Mouse (Mus musculus) intestine, embryonic 14.5 days (tissue): ENCODE results near the gene Cdc45. TPM values are rescaled to one million over a fixed set of nuclear protein-coding genes. Genes with fewer than 3 reads are reported as not detected.

Source experiments
- ATAC-seq: fragments of 200-750 bp; cut with Nextera tagmentation; replicated peaks from 2 replicates; pipeline ENCODE4 v1.8.0; 2017; ENCODE audit warnings: low read depth, moderate number of reproducible peaks, moderate TSS enrichment, moderate library complexity; ENCODE audit not compliant: low FRiP score, low TSS enrichment
- DNase-seq: peaks from one replicate; pipeline ENCODE4 v3.0.0-alpha.2; 2018; ENCODE audit warnings: low spot score
- H3K27ac ChIP-seq: fragments of 300-500 bp; sonication (generic); 2 replicates; pipeline ENCODE4 v1.5.1; 2014; ENCODE audit warnings: low read depth, mild to moderate bottlenecking, control low read depth
- H3K27me3 ChIP-seq: fragments of 300-500 bp; sonication (generic); replicated peaks from 2 replicates; pipeline ENCODE4 v1.6.1; 2014; ENCODE audit warnings: low read length, control low read depth; ENCODE audit not compliant: control insufficient read depth, insufficient read depth
- H3K36me3 ChIP-seq: fragments of 300-500 bp; sonication (generic); 2 replicates; pipeline ENCODE4 v1.6.1; 2014; ENCODE audit warnings: low read length, control low read depth; ENCODE audit not compliant: control insufficient read depth, insufficient read depth
- H3K4me1 ChIP-seq: fragments of 300-500 bp; sonication (generic); replicated peaks from 2 replicates; pipeline ENCODE4 v1.6.1; 2014; ENCODE audit warnings: low read length, control low read depth, mixed read lengths; ENCODE audit not compliant: control insufficient read depth, insufficient read depth
- H3K4me2 ChIP-seq: fragments of 300-500 bp; sonication (generic); 2 replicates; pipeline ENCODE4 v1.6.1; 2014; ENCODE audit warnings: low read length
- H3K4me3 ChIP-seq: fragments of 300-500 bp; sonication (generic); 2 replicates; pipeline ENCODE4 v1.5.1; 2014; ENCODE audit warnings: low read depth, low read length, control low read depth, mixed read lengths
- H3K9ac ChIP-seq: fragments of 300-500 bp; sonication (generic); 2 replicates; pipeline ENCODE4 v1.6.1; 2014; ENCODE audit warnings: mild to moderate bottlenecking, low read length
- H3K9me3 ChIP-seq: fragments of 300-500 bp; sonication (generic); 2 replicates; pipeline ENCODE4 v1.6.1; 2016; ENCODE audit warnings: low read length, control low read depth; ENCODE audit not compliant: control insufficient read depth
- WGBS: fragments of 180-500 bp; shearing (Covaris S2); extraction: QIAGEN DNeasy Blood & Tissue Kit; methylation state at CpG from one replicate; pipeline ENCODE4 v1.1.7; 2014; 5-methylcytosine and 5-hydroxymethylcytosine counted together
- polyA plus RNA-seq: library from polyadenylated mRNA; unstranded; fragments of >200 nt; fragmentation: Nextera tagmentation; extraction: Ambion mirVana; gene quantifications from 2 replicates; pipeline ENCODE4 v1.2.1, GENCODE M21; 2014

The Cdc45 gene
- polyA plus RNA-seq, 1 experiment from 2014 or later = 48.0 TPM

GRCm38 (mm10) chr16:18761734-18762133, 50.1 kb downstream of the Cdc45 start:
- DNase-seq (no peak), ATAC-seq (no peak)
- H3K27me3 ChIP-seq = no peaks in the 10 kb centered on the region
- H3K27ac ChIP-seq = no peak overlapping the region
- H3K9ac ChIP-seq = no peak overlapping the region
- WGBS = 85% methylated on average over 4 of the region's 4 CpGs
- no peaks in the 10 kb centered on the region for H3K9me3 ChIP-seq
- no peaks in the 10 kb centered on the region for H3K36me3 ChIP-seq
- H3K4me3 ChIP-seq = no peak overlapping the region
- H3K4me2 ChIP-seq = no peak overlapping the region
- H3K4me1 ChIP-seq = no peaks in the 10 kb centered on the region

GRCm38 (mm10) chr16:18751885-18752499, 59.8 kb downstream of the Cdc45 start:
- no peak overlapping the region for H3K4me3 ChIP-seq
- ATAC-seq = no peak
- no peak for DNase-seq
- no peaks in the 10 kb centered on the region for H3K9me3 ChIP-seq
- no peak overlapping the region for H3K9ac ChIP-seq
- WGBS = 79% methylated on average over 10 of the region's 10 CpGs
- no peaks in the 10 kb centered on the region for H3K27me3 ChIP-seq
- H3K36me3 ChIP-seq = no peaks in the 10 kb centered on the region
- H3K4me2 ChIP-seq = no peak overlapping the region
- no peak overlapping the region for H3K27ac ChIP-seq
- no peaks in the 10 kb centered on the region for H3K4me1 ChIP-seq

GRCm38 (mm10) chr16:18751101-18751500, 60.7 kb downstream of the Cdc45 start:
- no peak for ATAC-seq
- no peak overlapping the region for H3K4me2 ChIP-seq
- H3K27ac ChIP-seq = no peak overlapping the region
- no peaks in the 10 kb centered on the region for H3K36me3 ChIP-seq
- DNase-seq = no peak
- no peak overlapping the region for H3K4me3 ChIP-seq
- H3K9me3 ChIP-seq = no peaks in the 10 kb centered on the region
- WGBS = 68% methylated on average over 11 of the region's 11 CpGs
- H3K9ac ChIP-seq = no peak overlapping the region
- H3K27me3 ChIP-seq = no peaks in the 10 kb centered on the region
- no peaks in the 10 kb centered on the region for H3K4me1 ChIP-seq

GRCm38 (mm10) chr16:18746268-18747122, 65.3 kb downstream of the Cdc45 start:
- 69% methylated on average over 20 of the region's 20 CpGs for WGBS
- H3K4me1 ChIP-seq = no peaks in the 10 kb centered on the region
- H3K9ac ChIP-seq = no peak overlapping the region
- H3K9me3 ChIP-seq = no peaks in the 10 kb centered on the region
- DNase-seq (no peak), ATAC-seq (no peak)
- H3K4me3 ChIP-seq = no peak overlapping the region
- no peak overlapping the region for H3K27ac ChIP-seq
- no peaks in the 10 kb centered on the region for H3K27me3 ChIP-seq
- H3K4me2 ChIP-seq = no peak overlapping the region
- H3K36me3 ChIP-seq = no peaks in the 10 kb centered on the region

- no peak for DNase-seq
Observed at GRCm38 (mm10) chr16:18738303-18738702, 73.5 kb downstream of the Cdc45 start.

GRCm38 (mm10) chr16:18733100-18733956, 78.5 kb downstream of the Cdc45 start:
- H3K36me3 ChIP-seq = no peaks in the 10 kb centered on the region
- ATAC-seq (peak; percentile 23; the same call in 1 of the 2 replicates), DNase-seq (no peak)
- peak overlapping the region; percentile 36 for H3K4me2 ChIP-seq
- H3K9ac ChIP-seq = no peak overlapping the region
- H3K27me3 ChIP-seq = no peaks in the 10 kb centered on the region
- H3K9me3 ChIP-seq = no peaks in the 10 kb centered on the region
- WGBS = 33% methylated on average over 20 of the region's 20 CpGs
- no peak overlapping the region for H3K4me3 ChIP-seq
- H3K4me1 ChIP-seq = no peaks in the 10 kb centered on the region
- no peak overlapping the region for H3K27ac ChIP-seq

More at GRCm38 (mm10) chr16:18738303-18738702, 73.5 kb downstream of the Cdc45 start:
- no peaks in the 10 kb centered on the region for H3K36me3 ChIP-seq
- no peak overlapping the region for H3K4me3 ChIP-seq
- H3K4me2 ChIP-seq = no peak overlapping the region
- ATAC-seq = no peak
- H3K9me3 ChIP-seq = no peaks in the 10 kb centered on the region
- no peaks in the 10 kb centered on the region for H3K27me3 ChIP-seq
- no peaks in the 10 kb centered on the region for H3K4me1 ChIP-seq
- no peak overlapping the region for H3K27ac ChIP-seq
- H3K9ac ChIP-seq = no peak overlapping the region

GRCm38 (mm10) chr16:18730640-18731039, 81.1 kb downstream of the Cdc45 start:
- no peak overlapping the region for H3K4me2 ChIP-seq
- no peaks in the 10 kb centered on the region for H3K27me3 ChIP-seq
- no peaks in the 10 kb centered on the region for H3K9me3 ChIP-seq
- H3K9ac ChIP-seq = no peak overlapping the region
- no peaks in the 10 kb centered on the region for H3K36me3 ChIP-seq
- ATAC-seq (no peak), DNase-seq (no peak)
- 59% methylated on average over 3 of the region's 3 CpGs for WGBS
- H3K4me1 ChIP-seq = no peaks in the 10 kb centered on the region
- H3K4me3 ChIP-seq = no peak overlapping the region
- no peak overlapping the region for H3K27ac ChIP-seq
